Mouse (Mus musculus) neural tube, embryonic 12.5 days (tissue): Measurements from ENCODE around the gene Me1. TPM values are rescaled to one million over a fixed set of nuclear protein-coding genes. Genes with fewer than 3 reads are reported as not detected.
A peak's percentile ranks its signal among the peaks of the same experiment; 100 is the strongest.

Experiments
- ATAC-seq: fragments of 200-750 bp; cut with Nextera tagmentation; 2 replicates; pipeline ENCODE4 v1.8.0; 2017; ENCODE audit warnings: low read depth, mild to moderate bottlenecking, moderate TSS enrichment, moderate library complexity; ENCODE audit not compliant: low FRiP score
- H3K27ac ChIP-seq: fragments of 300-500 bp; sonication (generic); 2 replicates; pipeline ENCODE4 v1.5.1; 2016
- H3K27me3 ChIP-seq: fragments of 300-500 bp; sonication (generic); replicated peaks from 2 replicates; pipeline ENCODE4 v1.6.1; 2016; ENCODE audit warnings: mild to moderate bottlenecking
- H3K36me3 ChIP-seq: fragments of 300-500 bp; sonication (generic); 2 replicates; pipeline ENCODE4 v1.6.1; 2016; ENCODE audit warnings: mild to moderate bottlenecking
- H3K4me1 ChIP-seq: fragments of 300-500 bp; sonication (generic); 2 replicates; pipeline ENCODE4 v1.6.1; 2016
- H3K4me2 ChIP-seq: fragments of 300-500 bp; sonication (generic); replicated peaks from 2 replicates; pipeline ENCODE4 v1.6.1; 2016; ENCODE audit warnings: mild to moderate bottlenecking
- H3K4me3 ChIP-seq: fragments of 300-500 bp; sonication (generic); 2 replicates; pipeline ENCODE4 v1.5.1; 2016
- H3K9ac ChIP-seq: fragments of 300-500 bp; sonication (generic); 2 replicates; pipeline ENCODE4 v1.6.1; 2016; ENCODE audit warnings: mild to moderate bottlenecking
- H3K9me3 ChIP-seq: fragments of 300-500 bp; sonication (generic); 2 replicates; pipeline ENCODE4 v1.6.1; 2016; ENCODE audit warnings: mild to moderate bottlenecking
- WGBS: fragments of 180-500 bp; shearing (Covaris S2); methylation state at CpG from one replicate; pipeline ENCODE4 v1.1.7; 2016; 5-methylcytosine and 5-hydroxymethylcytosine counted together
- polyA plus RNA-seq: library from polyadenylated mRNA; unstranded; fragments of >200 nt; fragmentation: Nextera tagmentation; extraction: Ambion mirVana; gene quantifications from 2 replicates; pipeline ENCODE4 v1.2.1, GENCODE M21; 2016

The Me1 gene
- polyA plus RNA-seq, 1 experiment from 2014 or later, result 26.3 TPM

DNA sequence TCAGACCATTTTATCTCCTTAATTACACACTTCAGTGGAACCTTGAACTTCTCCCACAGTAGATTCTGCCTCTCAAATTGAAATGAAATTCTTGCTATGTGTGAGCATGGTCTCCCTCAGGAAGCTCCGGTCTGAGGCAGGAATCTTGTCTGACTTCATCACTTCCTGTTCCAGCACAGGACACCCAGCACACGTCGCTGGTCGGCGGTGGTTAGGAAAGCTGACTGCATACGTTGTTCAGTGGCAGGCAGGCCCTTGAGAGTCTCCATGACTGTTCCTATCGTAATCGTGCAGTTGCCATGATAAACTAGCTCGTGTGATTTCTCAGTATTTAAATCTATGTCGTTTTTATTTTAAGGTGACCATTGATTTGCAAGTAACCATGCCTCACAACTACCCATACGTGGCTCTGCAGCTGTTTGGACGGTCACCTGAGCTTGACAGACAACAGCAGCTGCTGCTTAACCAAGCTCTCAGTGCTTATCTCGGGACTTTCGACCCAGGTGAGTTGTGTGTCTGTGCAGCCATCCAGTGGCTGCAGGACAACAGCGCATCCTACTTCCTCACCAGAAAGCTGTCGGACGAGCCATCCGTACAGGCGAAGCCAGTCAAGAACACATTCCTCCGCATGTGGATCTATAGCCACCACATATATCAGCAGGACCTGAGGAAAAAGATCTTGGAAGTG is 122.0 kb downstream of the Me1 start:
- 86% methylated on average over 20 of the region's 20 CpGs for WGBS
- Histone ChIP-seq H3K36me3 (peaks cover 7% of the 10 kb centered on the region; the same call in 1 of the 2 replicates), H3K27ac (no peak overlapping the region), H3K9ac (no peak overlapping the region), H3K4me3 (no peak overlapping the region), H3K4me2 (no peak overlapping the region), H3K27me3 (no peaks in the 10 kb centered on the region), H3K4me1 (peaks cover 16% of the 10 kb centered on the region), H3K9me3 (no peaks in the 10 kb centered on the region)
- no peak for ATAC-seq

- no peak overlapping the region for H3K27ac ChIP-seq
- H3K4me3 ChIP-seq, result peak overlapping the region; percentile 76
- H3K27me3 ChIP-seq, result no peaks in the 10 kb centered on the region
- H3K9me3 ChIP-seq, result no peaks in the 10 kb centered on the region
- peaks cover 10% of the 10 kb centered on the region; the same call in 1 of the 2 replicates for H3K36me3 ChIP-seq
- peak overlapping the region; percentile 99 for H3K4me2 ChIP-seq
- 6% methylated on average over 13 of the region's 13 CpGs for WGBS
- peaks cover 16% of the 10 kb centered on the region for H3K4me1 ChIP-seq
- ATAC-seq, result peak; percentile 9; the same call in 1 of the 2 replicates
- H3K9ac ChIP-seq, result peak overlapping the region; percentile 68
Measured at GRCm38 (mm10) chr9:86572636-86573291, 123.0 kb downstream of the Me1 start.

- ATAC-seq, result no peak; the same call in 1 of the 2 replicates
- Histone ChIP-seq H3K4me1 (peaks cover 16% of the 10 kb centered on the region), H3K9ac (peak overlapping the region; percentile 68), H3K4me3 (peak overlapping the region; percentile 76), H3K27me3 (no peaks in the 10 kb centered on the region), H3K27ac (no peak overlapping the region), H3K9me3 (no peaks in the 10 kb centered on the region), H3K36me3 (peaks cover 15% of the 10 kb centered on the region; the same call in 1 of the 2 replicates), H3K4me2 (peak overlapping the region; percentile 99)
- 1% methylated on average over 25 of the region's 25 CpGs for WGBS
Measured at GRCm38 (mm10) chr9:86572196-86572595, 123.6 kb downstream of the Me1 start.

GRCm38 (mm10) chr9:86571540-86572135 is 124.1 kb downstream of the Me1 start, which contains the start of the genes Pgm3 and Rwdd2a:
Gene Pgm3, minus strand, starts transcription at chr9:86571842.
Gene Rwdd2a, plus strand, starts transcription at chr9:86571991.
- under 1% methylated on average over 59 of the region's 59 CpGs for WGBS

DNA sequence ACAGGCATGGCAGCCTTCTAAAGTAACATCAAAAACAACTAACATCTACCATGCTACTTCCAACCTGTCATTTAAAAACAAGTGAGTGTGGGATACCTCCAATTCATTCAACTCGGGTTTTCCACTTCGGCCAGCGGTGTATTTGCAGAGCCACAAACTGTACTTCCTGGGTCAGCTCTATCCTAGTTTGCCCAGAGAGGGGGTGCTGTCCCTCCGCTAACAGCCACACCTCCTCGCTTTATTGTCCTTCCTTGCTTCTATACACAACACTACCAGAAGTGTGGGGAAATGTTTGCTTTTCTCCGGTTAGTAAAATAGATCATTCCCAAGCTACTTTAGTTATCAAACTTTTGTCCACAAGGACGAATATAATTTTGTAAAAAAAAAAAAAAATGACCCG is 124.8 kb downstream of the Me1 start:
- Histone ChIP-seq H3K36me3 (peaks cover 22% of the 10 kb centered on the region; the same call in 1 of the 2 replicates), H3K27ac (no peak overlapping the region), H3K4me2 (peak overlapping the region; percentile 99), H3K4me3 (peak overlapping the region; percentile 76), H3K27me3 (no peaks in the 10 kb centered on the region), H3K9me3 (no peaks in the 10 kb centered on the region), H3K4me1 (peaks cover 16% of the 10 kb centered on the region), H3K9ac (no peak overlapping the region)
- no peak for ATAC-seq
- 15% methylated on average over 8 of the region's 8 CpGs for WGBS

More at GRCm38 (mm10) chr9:86571540-86572135, 124.1 kb downstream of the Me1 start, which contains the start of the genes Pgm3 and Rwdd2a:
- Histone ChIP-seq H3K27ac (no peak within 1 kb of the TSS), H3K4me2 (peak within 1 kb of the TSS; percentile 99), H3K9me3 (no peaks in the 10 kb centered on the region), H3K4me1 (peaks cover 16% of the 10 kb centered on the region), H3K27me3 (no peaks in the 10 kb centered on the region), H3K36me3 (peaks cover 20% of the 10 kb centered on the region; the same call in 1 of the 2 replicates), H3K4me3 (peak within 1 kb of the TSS; percentile 76), H3K9ac (peak within 1 kb of the TSS; percentile 68)
- ATAC-seq, result peak; percentile 99

GRCm38 (mm10) chr9:86570261-86570890 is 125.4 kb downstream of the Me1 start:
- Histone ChIP-seq H3K27ac (no peak overlapping the region), H3K9ac (no peak overlapping the region), H3K27me3 (no peaks in the 10 kb centered on the region), H3K36me3 (peaks cover 27% of the 10 kb centered on the region; the same call in 1 of the 2 replicates), H3K4me1 (peaks cover 16% of the 10 kb centered on the region), H3K4me2 (peak overlapping the region; percentile 99), H3K9me3 (no peaks in the 10 kb centered on the region), H3K4me3 (peak overlapping the region; percentile 76; the same call in 1 of the 2 replicates)
- whole genome bisulfite sequencing, result 73% methylated on average over 10 of the region's 10 CpGs
- ATAC-seq, result no peak

DNA sequence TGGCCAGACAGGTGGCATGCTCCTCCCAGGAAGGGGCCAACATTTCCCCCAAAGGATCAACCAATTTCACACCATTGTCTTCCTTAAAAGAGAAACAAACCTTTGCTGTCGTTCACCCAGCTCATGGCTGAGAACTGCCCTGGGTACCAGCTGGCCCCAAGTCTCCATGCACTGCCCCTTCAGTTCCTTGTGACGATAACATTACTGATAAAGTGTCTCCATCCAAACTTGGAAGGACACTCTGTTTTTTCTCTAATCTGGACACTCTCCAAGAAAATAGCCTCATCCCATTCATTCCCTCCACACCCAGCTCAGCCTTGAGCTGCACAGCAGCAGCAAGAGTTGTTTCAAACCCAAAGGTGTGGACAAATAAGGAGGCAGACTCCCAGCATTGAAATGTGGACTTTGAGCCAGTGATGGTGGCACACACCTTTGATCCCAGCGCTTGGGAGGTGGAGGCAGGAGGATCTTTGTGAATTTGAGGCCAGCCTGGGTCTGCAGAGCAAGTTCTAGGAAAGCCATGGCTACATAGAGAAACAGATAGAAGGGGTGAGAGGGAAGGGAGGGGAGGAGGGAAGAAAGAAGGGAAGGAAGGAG is 126.3 kb downstream of the Me1 start:
- Histone ChIP-seq H3K4me2 (no peak overlapping the region), H3K36me3 (peaks cover 37% of the 10 kb centered on the region; the same call in 1 of the 2 replicates)

DNA sequence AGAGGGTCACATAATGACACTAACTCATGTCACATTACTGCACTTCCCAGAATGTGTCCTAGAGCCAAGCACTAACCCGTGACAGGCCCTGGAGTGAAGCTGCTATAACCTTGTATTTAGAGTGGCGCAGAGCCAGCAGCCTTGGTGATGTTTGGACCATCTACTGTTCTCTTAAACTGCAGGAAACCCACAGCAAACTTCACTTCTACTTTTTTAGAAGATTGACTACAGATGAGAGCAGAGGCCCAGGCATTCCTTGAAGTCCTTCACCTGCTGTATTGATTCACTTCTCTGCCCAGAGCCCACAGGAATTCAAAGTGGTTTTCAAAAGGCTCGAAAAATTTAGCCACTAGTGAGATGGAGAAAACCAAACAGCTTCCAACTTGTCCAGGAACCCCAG is 135.2 kb downstream of the Me1 start:
- 89% methylated on average over 3 of the region's 3 CpGs for WGBS
- ATAC-seq, result no peak
- H3K36me3 ChIP-seq, result peaks cover 78% of the 10 kb centered on the region

More for the DNA sequence above, 126.3 kb downstream of the Me1 start:
- no peak overlapping the region for H3K9ac ChIP-seq
- H3K4me3 ChIP-seq, result no peak overlapping the region
- 81% methylated on average over 3 of the region's 3 CpGs for WGBS
- H3K4me1 ChIP-seq, result peaks cover 16% of the 10 kb centered on the region
- no peak for ATAC-seq
- no peak overlapping the region for H3K27ac ChIP-seq
- H3K27me3 ChIP-seq, result no peaks in the 10 kb centered on the region
- no peaks in the 10 kb centered on the region for H3K9me3 ChIP-seq

DNA sequence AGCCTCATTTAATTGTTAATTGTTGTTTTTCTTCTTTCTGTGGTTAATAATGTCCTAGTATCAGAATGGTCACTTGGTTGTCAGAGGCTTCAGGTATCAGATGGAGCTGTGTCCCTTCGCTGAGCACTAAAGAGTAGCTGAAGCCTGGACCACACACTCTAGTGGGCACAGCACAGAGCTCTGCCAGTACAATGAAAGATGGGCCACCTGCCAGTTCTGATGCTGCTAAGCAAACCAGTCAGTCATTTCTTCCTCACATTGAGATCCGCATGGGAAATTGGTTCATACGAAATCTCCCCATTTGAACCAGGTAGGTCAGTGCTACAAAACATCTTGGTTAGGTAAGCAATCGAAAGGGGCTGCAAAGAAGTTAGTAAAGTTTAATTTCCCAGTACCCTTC is 141.1 kb downstream of the Me1 start:
- Histone ChIP-seq H3K4me2 (no peak overlapping the region), H3K4me1 (no peaks in the 10 kb centered on the region), H3K27ac (no peak overlapping the region), H3K9me3 (no peaks in the 10 kb centered on the region), H3K36me3 (peaks cover 69% of the 10 kb centered on the region), H3K4me3 (no peak overlapping the region), H3K9ac (no peak overlapping the region), H3K27me3 (no peaks in the 10 kb centered on the region)
- 91% methylated on average over 4 of the region's 4 CpGs for WGBS
- ATAC-seq, result no peak

More for the DNA sequence above, 135.2 kb downstream of the Me1 start:
- H3K9me3 ChIP-seq, result no peaks in the 10 kb centered on the region
- no peak overlapping the region for H3K9ac ChIP-seq
- H3K4me3 ChIP-seq, result no peak overlapping the region
- no peak overlapping the region for H3K4me2 ChIP-seq
- H3K27ac ChIP-seq, result no peak overlapping the region
- H3K4me1 ChIP-seq, result no peaks in the 10 kb centered on the region
- no peaks in the 10 kb centered on the region for H3K27me3 ChIP-seq

DNA sequence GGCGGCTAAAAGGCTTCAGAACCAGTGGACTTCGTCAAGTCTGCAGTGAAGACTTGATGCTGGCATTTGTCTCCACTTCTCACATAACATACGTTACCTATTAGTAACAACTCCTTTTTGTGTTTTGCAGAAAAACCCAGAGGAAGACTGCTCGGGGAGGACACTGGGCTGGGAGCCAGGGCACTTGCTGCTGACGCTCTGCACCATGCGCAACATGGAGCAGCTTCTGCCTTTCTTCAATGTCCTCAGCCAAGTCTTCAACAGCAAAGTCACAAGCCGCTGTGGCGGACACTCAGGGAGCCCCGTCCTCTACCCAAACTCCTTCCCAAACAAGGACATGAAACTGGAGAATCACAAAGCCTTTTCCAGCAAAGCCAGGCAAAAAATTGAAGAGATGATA is 141.9 kb downstream of the Me1 start:
- WGBS, result 94% methylated on average over 9 of the region's 9 CpGs
- Histone ChIP-seq H3K27me3 (no peaks in the 10 kb centered on the region), H3K27ac (no peak overlapping the region), H3K9ac (no peak overlapping the region), H3K4me3 (no peak overlapping the region), H3K4me1 (no peaks in the 10 kb centered on the region), H3K9me3 (no peaks in the 10 kb centered on the region), H3K4me2 (no peak overlapping the region), H3K36me3 (peaks cover 67% of the 10 kb centered on the region)
- no peak for ATAC-seq

GRCm38 (mm10) chr9:86550717-86551116 is 145.0 kb downstream of the Me1 start:
- no peaks in the 10 kb centered on the region for H3K9me3 ChIP-seq
- no peaks in the 10 kb centered on the region for H3K27me3 ChIP-seq
- no peak overlapping the region for H3K27ac ChIP-seq
- peaks cover 51% of the 10 kb centered on the region for H3K36me3 ChIP-seq
- H3K4me1 ChIP-seq, result no peaks in the 10 kb centered on the region
- WGBS, result 91% methylated on average over 3 of the region's 3 CpGs
- no peak overlapping the region for H3K9ac ChIP-seq
- no peak for ATAC-seq
- H3K4me3 ChIP-seq, result no peak overlapping the region
- H3K4me2 ChIP-seq, result no peak overlapping the region
